Mouse (Mus musculus): ENCODE measurements around the gene Patz1. TPM values are rescaled to one million over a fixed set of nuclear protein-coding genes. Genes with fewer than 3 reads are reported as not detected.

Patz1 gene
- polyA plus RNA-seq, 1 experiment from 2014 or later = 51.0 TPM

- DNase-seq (ENCODE audit: low spot score) = no peak
- Histone ChIP-seq H3K9me3 (replicated peaks; ENCODE audit: low read length) (no peaks in the 10 kb centered on the region), H3K9ac (ENCODE audit: low read depth, low read length) (no peak overlapping the region), H3K4me3 (replicated peaks; ENCODE audit: low read depth, low read length) (no peak overlapping the region), H3K27me3 (ENCODE audit: insufficient read depth, low read length) (no peaks in the 10 kb centered on the region), H3K4me2 (ENCODE audit: low read length) (no peak overlapping the region), H3K27ac (no peak overlapping the region), H3K36me3 (ENCODE audit: insufficient read depth, low read length) (peaks cover 80% of the 10 kb centered on the region), H3K4me1 (replicated peaks; ENCODE audit: insufficient read depth, low read length) (no peaks in the 10 kb centered on the region)
- no peak for ATAC-seq (replicated peaks; ENCODE audit: low FRiP score, low read depth)
- 92% methylated on average over 4 of the region's 4 CpGs for WGBS
- no peak for TF ChIP-seq CTCF (IDR thresholded peaks at IDR 0.05; ENCODE audit: low read depth)
Measured at GRCm38 (mm10) chr11:3305821-3306220, 17.1 kb downstream of the Patz1 start.

- no peak for TF ChIP-seq CTCF (IDR thresholded peaks at IDR 0.05; ENCODE audit: low read depth)
- H3K4me2 ChIP-seq (ENCODE audit: low read length) = no peak overlapping the region
- no peaks in the 10 kb centered on the region for H3K9me3 ChIP-seq (replicated peaks; ENCODE audit: low read length)
- no peak for DNase-seq (ENCODE audit: low spot score)
- 88% methylated on average over 3 of the region's 3 CpGs for WGBS
- H3K4me3 ChIP-seq (replicated peaks; ENCODE audit: low read depth, low read length) = no peak overlapping the region
- no peak overlapping the region for H3K27ac ChIP-seq
- no peak overlapping the region for H3K9ac ChIP-seq (ENCODE audit: low read depth, low read length)
- no peaks in the 10 kb centered on the region for H3K27me3 ChIP-seq (ENCODE audit: insufficient read depth, low read length)
- no peak for ATAC-seq (replicated peaks; ENCODE audit: low FRiP score, low read depth)
- peaks cover 67% of the 10 kb centered on the region for H3K36me3 ChIP-seq (ENCODE audit: insufficient read depth, low read length)
- H3K4me1 ChIP-seq (replicated peaks; ENCODE audit: insufficient read depth, low read length) = no peaks in the 10 kb centered on the region
Measured at GRCm38 (mm10) chr11:3307875-3308274, 19.2 kb downstream of the Patz1 start.

- DNase-seq (ENCODE audit: low spot score) = no peak
- no peaks in the 10 kb centered on the region for H3K27me3 ChIP-seq (ENCODE audit: insufficient read depth, low read length)
- H3K4me3 ChIP-seq (replicated peaks; ENCODE audit: low read depth, low read length) = no peak overlapping the region
- no peak for ATAC-seq (replicated peaks; ENCODE audit: low FRiP score, low read depth)
- 91% methylated on average over 4 of the region's 4 CpGs for WGBS
- TF ChIP-seq CTCF (IDR thresholded peaks at IDR 0.05; ENCODE audit: low read depth) = no peak
- peaks cover 59% of the 10 kb centered on the region for H3K36me3 ChIP-seq (ENCODE audit: insufficient read depth, low read length)
- no peak overlapping the region for H3K27ac ChIP-seq
- no peaks in the 10 kb centered on the region for H3K4me1 ChIP-seq (replicated peaks; ENCODE audit: insufficient read depth, low read length)
- H3K9ac ChIP-seq (ENCODE audit: low read depth, low read length) = no peak overlapping the region
- no peak overlapping the region for H3K4me2 ChIP-seq (ENCODE audit: low read length)
- no peaks in the 10 kb centered on the region for H3K9me3 ChIP-seq (replicated peaks; ENCODE audit: low read length)
Measured at GRCm38 (mm10) chr11:3309884-3310283, 21.2 kb downstream of the Patz1 start.

- no peak overlapping the region for H3K9ac ChIP-seq (ENCODE audit: low read depth, low read length)
- H3K27ac ChIP-seq = no peak overlapping the region
- TF ChIP-seq CTCF (IDR thresholded peaks at IDR 0.05; ENCODE audit: low read depth) = no peak
- H3K9me3 ChIP-seq (replicated peaks; ENCODE audit: low read length) = no peaks in the 10 kb centered on the region
- no peaks in the 10 kb centered on the region for H3K27me3 ChIP-seq (ENCODE audit: insufficient read depth, low read length)
- H3K4me3 ChIP-seq (replicated peaks; ENCODE audit: low read depth, low read length) = no peak overlapping the region
- ATAC-seq (replicated peaks; ENCODE audit: low FRiP score, low read depth) (no peak), DNase-seq (ENCODE audit: low spot score) (no peak)
- H3K4me2 ChIP-seq (ENCODE audit: low read length) = no peak overlapping the region
- H3K4me1 ChIP-seq (replicated peaks; ENCODE audit: insufficient read depth, low read length) = no peaks in the 10 kb centered on the region
- H3K36me3 ChIP-seq (ENCODE audit: insufficient read depth, low read length) = peaks cover 50% of the 10 kb centered on the region
- WGBS = 78% methylated on average over 10 of the region's 10 CpGs
Measured at GRCm38 (mm10) chr11:3310789-3311585, 22.3 kb downstream of the Patz1 start.

GRCm38 (mm10) chr11:3311586-3312347 is 23.1 kb downstream of the Patz1 start:
- Histone ChIP-seq H3K4me3 (replicated peaks; ENCODE audit: low read depth, low read length) (no peak overlapping the region), H3K9me3 (replicated peaks; ENCODE audit: low read length) (no peaks in the 10 kb centered on the region), H3K27ac (no peak overlapping the region), H3K4me2 (ENCODE audit: low read length) (no peak overlapping the region), H3K9ac (ENCODE audit: low read depth, low read length) (no peak overlapping the region), H3K4me1 (replicated peaks; ENCODE audit: insufficient read depth, low read length) (no peaks in the 10 kb centered on the region), H3K36me3 (ENCODE audit: insufficient read depth, low read length) (peaks cover 43% of the 10 kb centered on the region), H3K27me3 (ENCODE audit: insufficient read depth, low read length) (no peaks in the 10 kb centered on the region)
- DNase-seq (ENCODE audit: low spot score) = no peak
- 76% methylated on average over 10 of the region's 10 CpGs for WGBS
- no peak for ATAC-seq (replicated peaks; ENCODE audit: low FRiP score, low read depth)
- TF ChIP-seq CTCF (IDR thresholded peaks at IDR 0.05; ENCODE audit: low read depth) = no peak

- TF ChIP-seq CTCF (IDR thresholded peaks at IDR 0.05; ENCODE audit: low read depth) = no peak
- peaks cover 27% of the 10 kb centered on the region for H3K36me3 ChIP-seq (ENCODE audit: insufficient read depth, low read length)
- WGBS = 77% methylated on average over 1 of the region's 1 CpGs
Measured at GRCm38 (mm10) chr11:3313294-3313693, 24.6 kb downstream of the Patz1 start.

More at GRCm38 (mm10) chr11:3313294-3313693, 24.6 kb downstream of the Patz1 start:
- Histone ChIP-seq H3K27ac (peak overlapping the region; percentile 54; the same call in 1 of the 2 replicates), H3K4me1 (replicated peaks; ENCODE audit: insufficient read depth, low read length) (no peaks in the 10 kb centered on the region), H3K27me3 (ENCODE audit: insufficient read depth, low read length) (no peaks in the 10 kb centered on the region), H3K4me2 (ENCODE audit: low read length) (no peak overlapping the region), H3K9me3 (replicated peaks; ENCODE audit: low read length) (no peaks in the 10 kb centered on the region), H3K9ac (ENCODE audit: low read depth, low read length) (no peak overlapping the region), H3K4me3 (replicated peaks; ENCODE audit: low read depth, low read length) (no peak overlapping the region)
- ATAC-seq (replicated peaks; ENCODE audit: low FRiP score, low read depth) = no peak
- no peak for DNase-seq (ENCODE audit: low spot score)

Measured in kidney, postnatal 0 days (tissue).